Mouse (Mus musculus) lung, embryonic 14.5 days (tissue): ENCODE results near the gene Taf1a. TPM values are rescaled to one million over a fixed set of nuclear protein-coding genes. Genes with fewer than 3 reads are reported as not detected.
"Not testable (repeated sequence)": the region's sequence is repeated elsewhere in the genome, so short reads cannot be mapped to it uniquely, and the experiment has no call there.

Experiments used
- ATAC-seq: fragments of 200-750 bp; cut with Nextera tagmentation; 2 replicates; pipeline ENCODE4 v1.8.0; 2017; ENCODE audit warnings: mild to moderate bottlenecking, moderate TSS enrichment, moderate library complexity; ENCODE audit not compliant: insufficient read depth
- DNase-seq: peaks from one replicate; pipeline ENCODE4 v3.0.0-alpha.2; 2015
- H3K27ac ChIP-seq: fragments of 300-500 bp; sonication (generic); 2 replicates; pipeline ENCODE4 v1.5.1; 2014; ENCODE audit warnings: low read depth, mild to moderate bottlenecking, moderate library complexity
- H3K27me3 ChIP-seq: fragments of 300-500 bp; sonication (generic); 2 replicates; pipeline ENCODE4 v1.6.1; 2014; ENCODE audit warnings: low read length, control low read depth; ENCODE audit not compliant: insufficient read depth
- H3K36me3 ChIP-seq: fragments of 300-500 bp; sonication (generic); 2 replicates; pipeline ENCODE4 v1.6.1; 2014; ENCODE audit warnings: control low read depth; ENCODE audit not compliant: insufficient read depth
- H3K4me1 ChIP-seq: fragments of 300-500 bp; sonication (generic); 2 replicates; pipeline ENCODE4 v1.6.1; 2014; ENCODE audit warnings: antibody characterized with exemption, control low read depth; ENCODE audit not compliant: insufficient read depth
- H3K4me2 ChIP-seq: fragments of 300-500 bp; sonication (generic); 2 replicates; pipeline ENCODE4 v1.6.1; 2014; ENCODE audit warnings: mild to moderate bottlenecking
- H3K4me3 ChIP-seq: fragments of 300-500 bp; sonication (generic); 2 replicates; pipeline ENCODE4 v1.5.1; 2014; ENCODE audit warnings: low read depth, low read length
- H3K9ac ChIP-seq: fragments of 300-500 bp; sonication (generic); 2 replicates; pipeline ENCODE4 v1.6.1; 2014
- H3K9me3 ChIP-seq: fragments of 300-500 bp; sonication (generic); 2 replicates; pipeline ENCODE4 v1.6.1; 2016; ENCODE audit warnings: low read depth, low read length, control low read depth
- CTCF ChIP-seq: IDR thresholded peaks from 2 replicates; pipeline ENCODE4 v1.5.1; 2016; ENCODE audit warnings: antibody characterized with exemption, low read depth
- WGBS: fragments of 180-500 bp; shearing (Covaris S2); extraction: QIAGEN DNeasy Blood & Tissue Kit; methylation state at CpG from one replicate; pipeline ENCODE4 v1.1.7; 2014; 5-methylcytosine and 5-hydroxymethylcytosine counted together
- polyA plus RNA-seq: library from polyadenylated mRNA; unstranded; fragments of >200 nt; fragmentation: Nextera tagmentation; extraction: Ambion mirVana; gene quantifications from 2 replicates; pipeline ENCODE4 v1.2.1, GENCODE M21; 2014

The Taf1a gene
- polyA plus RNA-seq, 1 experiment from 2014 or later: 21.6 TPM

DNA sequence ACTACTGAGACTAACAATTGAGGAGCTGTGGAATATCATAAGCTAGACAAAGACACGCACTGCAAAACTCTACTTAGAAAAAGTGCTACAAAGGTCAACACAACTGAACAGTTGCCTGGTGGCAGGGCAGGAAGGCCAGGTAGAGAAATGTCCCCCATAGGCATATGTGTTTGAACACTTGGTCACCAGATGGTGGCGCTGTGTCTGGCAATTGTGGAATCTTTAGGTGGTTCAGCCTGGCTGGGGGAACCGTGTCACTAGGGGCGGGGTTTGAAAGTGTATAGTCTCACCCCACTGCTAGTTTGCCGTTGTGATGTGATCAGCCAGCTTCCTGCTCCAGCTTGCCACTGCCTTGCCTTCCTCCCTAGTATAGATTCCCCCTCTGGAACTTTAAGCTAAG lies 14.1 kb upstream of the Taf1a start:
- no peak overlapping the region for H3K27ac ChIP-seq
- WGBS: 75% methylated on average over 5 of the region's 5 CpGs
- no peak overlapping the region for H3K4me2 ChIP-seq
- no peaks in the 10 kb centered on the region for H3K4me1 ChIP-seq
- H3K27me3 ChIP-seq: no peaks in the 10 kb centered on the region
- no peaks in the 10 kb centered on the region for H3K36me3 ChIP-seq
- no peak overlapping the region for H3K4me3 ChIP-seq
- H3K9ac ChIP-seq: no peak overlapping the region
- DNase-seq (no peak), ATAC-seq (no peak)
- H3K9me3 ChIP-seq: no peaks in the 10 kb centered on the region
- 0 out of 2 replicates have a peak, but pooled peaks have one; percentile 7 for TF ChIP-seq CTCF

DNA sequence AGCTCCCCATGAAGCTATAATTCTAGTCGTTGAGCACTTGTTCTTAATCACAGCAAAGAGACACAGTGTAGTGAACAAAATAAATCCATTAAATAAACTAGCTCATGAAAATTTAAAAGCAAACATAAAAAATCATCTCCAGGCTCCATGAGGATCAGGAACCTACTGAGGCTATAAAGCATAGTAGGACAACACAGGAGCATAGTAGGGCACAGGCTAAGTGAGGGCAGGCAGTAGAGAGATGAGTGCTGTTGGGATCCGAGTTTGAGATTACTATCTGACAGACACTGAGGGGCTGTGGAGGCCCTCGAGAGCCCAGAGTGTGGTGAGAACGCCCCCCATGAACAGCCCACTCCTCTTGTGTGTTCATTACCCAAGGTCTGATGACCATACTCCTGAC lies 11.7 kb upstream of the Taf1a start:
- TF ChIP-seq CTCF: no peak
- H3K27me3 ChIP-seq: no peaks in the 10 kb centered on the region
- no peaks in the 10 kb centered on the region for H3K36me3 ChIP-seq
- H3K4me2 ChIP-seq: no peak overlapping the region
- no peak overlapping the region for H3K27ac ChIP-seq
- no peak overlapping the region for H3K4me3 ChIP-seq
- no peaks in the 10 kb centered on the region for H3K9me3 ChIP-seq
- ATAC-seq: no peak
- no peak for DNase-seq
- WGBS: 71% methylated on average over 4 of the region's 4 CpGs
- no peak overlapping the region for H3K9ac ChIP-seq
- H3K4me1 ChIP-seq: no peaks in the 10 kb centered on the region

DNA sequence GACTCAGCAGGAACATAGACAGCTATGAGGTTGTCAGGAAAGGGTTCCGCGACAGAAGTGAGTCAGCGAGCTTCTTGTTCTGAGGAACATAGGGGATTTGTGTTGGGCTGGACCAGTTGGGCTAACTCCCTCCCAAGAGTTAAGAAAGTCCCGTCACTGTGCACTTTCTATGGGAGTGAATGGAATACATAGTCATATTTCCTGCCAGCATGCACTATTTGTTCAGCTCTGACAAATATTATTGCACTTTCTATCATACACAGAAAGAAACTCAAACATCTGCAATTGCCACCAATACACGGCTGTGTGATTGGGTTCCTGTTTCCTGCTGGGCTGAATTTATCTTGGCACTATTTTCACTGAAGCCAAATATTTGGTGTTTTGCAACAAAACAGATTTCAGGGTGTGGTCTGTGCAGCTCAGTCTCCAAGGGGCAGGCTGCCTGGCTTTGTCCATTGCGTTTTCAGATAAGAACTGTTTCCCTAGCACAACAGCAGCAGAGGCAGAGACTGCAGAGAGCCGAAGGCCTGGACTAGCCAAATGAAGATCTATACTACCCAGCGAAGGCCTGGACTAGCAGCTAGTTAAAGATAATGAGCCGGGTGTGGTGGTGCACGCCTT lies 10.3 kb upstream of the Taf1a start:
- peak; percentile 6 for DNase-seq
- Histone ChIP-seq H3K27me3 (no peaks in the 10 kb centered on the region), H3K4me1 (no peaks in the 10 kb centered on the region), H3K4me2 (no peak overlapping the region), H3K9me3 (no peaks in the 10 kb centered on the region), H3K9ac (no peak overlapping the region), H3K27ac (no peak overlapping the region), H3K4me3 (no peak overlapping the region), H3K36me3 (no peaks in the 10 kb centered on the region)
- WGBS: 76% methylated on average over 10 of the region's 10 CpGs
- TF ChIP-seq CTCF: no peak
- no peak for ATAC-seq

DNA sequence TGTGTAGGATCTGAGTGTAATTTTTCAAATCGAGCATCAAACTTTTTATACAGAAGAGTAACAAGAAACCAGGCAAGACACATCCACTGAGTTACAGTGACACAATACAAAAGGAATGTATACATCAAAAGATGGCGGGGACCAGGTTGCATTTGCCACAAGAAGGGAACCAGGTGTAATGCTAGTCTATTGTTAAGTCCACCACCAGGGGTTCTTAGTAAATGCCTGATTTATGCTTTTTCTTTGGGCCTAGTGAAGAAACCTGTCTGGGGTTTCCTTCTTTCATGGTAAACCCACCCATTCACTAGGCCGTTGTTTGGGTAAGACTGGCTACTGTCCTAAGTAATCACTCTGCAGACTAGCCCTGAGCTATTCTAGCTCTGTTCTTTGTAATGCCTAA lies 9.4 kb upstream of the Taf1a start:
- not testable (repeated sequence) for H3K36me3 ChIP-seq, H3K4me3 ChIP-seq, H3K4me1 ChIP-seq, ATAC-seq, H3K4me2 ChIP-seq, H3K27me3 ChIP-seq, H3K9me3 ChIP-seq, DNase-seq, H3K9ac ChIP-seq, H3K27ac ChIP-seq
- WGBS: 84% methylated on average over 3 of the region's 3 CpGs

DNA sequence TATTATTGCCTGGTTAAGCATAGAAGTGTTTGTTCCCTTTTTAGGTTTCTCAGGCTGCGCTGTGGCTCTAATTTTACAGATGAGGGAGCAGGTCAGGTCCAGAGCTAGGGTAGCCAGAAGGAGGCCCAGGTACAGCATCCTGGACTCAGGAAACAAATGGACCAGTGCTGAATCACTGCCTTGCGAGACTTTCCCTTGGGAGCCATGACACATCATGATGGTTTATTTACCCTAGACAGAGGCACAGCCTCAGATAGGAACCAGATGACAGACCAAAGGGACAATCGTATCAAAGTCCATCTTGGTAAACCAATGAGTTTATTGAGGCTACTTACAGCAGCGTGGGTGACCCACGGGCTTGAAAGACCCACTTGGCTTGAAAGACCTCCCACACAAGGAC lies 7.0 kb upstream of the Taf1a start:
- 0 out of 2 replicates have a peak, but pooled peaks cover 3% of the 10 kb centered on the region for H3K27me3 ChIP-seq
- H3K27ac ChIP-seq: no peak overlapping the region
- H3K4me1 ChIP-seq: no peaks in the 10 kb centered on the region
- H3K4me3 ChIP-seq: no peak overlapping the region
- WGBS: 66% methylated on average over 5 of the region's 5 CpGs
- H3K9me3 ChIP-seq: no peaks in the 10 kb centered on the region
- TF ChIP-seq CTCF: no peak
- ATAC-seq (no peak), DNase-seq (no peak)
- H3K9ac ChIP-seq: no peak overlapping the region
- no peak overlapping the region for H3K4me2 ChIP-seq
- H3K36me3 ChIP-seq: no peaks in the 10 kb centered on the region

DNA sequence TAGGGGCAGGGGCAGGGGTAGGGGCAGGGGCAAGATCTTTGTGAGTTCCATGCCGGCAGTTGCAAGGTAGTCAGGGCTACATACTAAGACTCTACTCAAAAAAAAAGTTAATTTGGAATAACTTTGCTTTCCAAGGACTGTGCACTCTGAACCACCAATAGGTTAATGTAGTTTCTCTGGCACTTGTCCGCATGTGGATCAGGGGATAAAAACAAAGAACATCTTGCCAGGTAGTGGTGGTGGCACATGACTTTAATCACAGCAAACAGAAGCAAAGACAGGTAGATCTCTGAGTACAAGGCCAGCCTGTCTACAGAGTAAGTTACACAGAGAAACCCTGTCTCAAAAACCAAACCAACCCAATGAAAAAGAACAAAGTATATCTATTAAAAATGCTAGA lies 6.2 kb upstream of the Taf1a start:
- Histone ChIP-seq H3K9ac (no peak overlapping the region), H3K4me1 (no peaks in the 10 kb centered on the region), H3K36me3 (no peaks in the 10 kb centered on the region), H3K9me3 (no peaks in the 10 kb centered on the region), H3K4me2 (no peak overlapping the region), H3K4me3 (no peak overlapping the region), H3K27me3 (0 out of 2 replicates have a peak, but pooled peaks cover 3% of the 10 kb centered on the region), H3K27ac (no peak overlapping the region)
- ATAC-seq (no peak), DNase-seq (no peak)
- 78% methylated on average over 2 of the region's 2 CpGs for WGBS
- no peak for TF ChIP-seq CTCF

DNA sequence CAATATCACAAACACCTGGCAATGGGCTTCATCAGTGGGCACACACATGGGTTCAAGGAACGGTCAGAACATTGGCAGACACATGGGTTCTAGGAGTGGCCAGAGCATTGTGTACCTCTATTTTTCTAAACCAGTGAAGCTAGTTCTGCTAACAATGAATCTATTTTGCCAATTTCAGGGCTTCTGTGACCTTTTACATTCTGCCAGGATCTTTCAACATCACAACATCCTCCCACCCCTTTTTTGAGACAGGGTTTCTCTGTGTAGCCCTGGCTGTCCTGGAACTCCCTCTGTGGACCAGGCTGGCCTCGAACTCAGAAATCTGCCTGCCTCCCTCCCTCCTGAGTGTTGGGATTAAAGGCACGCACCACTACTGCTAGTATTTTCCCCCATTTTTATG lies 1.4 kb upstream of the Taf1a start:
- H3K4me2 ChIP-seq, H3K27me3 ChIP-seq, H3K9ac ChIP-seq, DNase-seq, H3K36me3 ChIP-seq, H3K4me1 ChIP-seq, H3K9me3 ChIP-seq, H3K4me3 ChIP-seq, H3K27ac ChIP-seq, ATAC-seq: not testable (repeated sequence)
- WGBS: 98% methylated on average over 3 of the region's 3 CpGs

DNA sequence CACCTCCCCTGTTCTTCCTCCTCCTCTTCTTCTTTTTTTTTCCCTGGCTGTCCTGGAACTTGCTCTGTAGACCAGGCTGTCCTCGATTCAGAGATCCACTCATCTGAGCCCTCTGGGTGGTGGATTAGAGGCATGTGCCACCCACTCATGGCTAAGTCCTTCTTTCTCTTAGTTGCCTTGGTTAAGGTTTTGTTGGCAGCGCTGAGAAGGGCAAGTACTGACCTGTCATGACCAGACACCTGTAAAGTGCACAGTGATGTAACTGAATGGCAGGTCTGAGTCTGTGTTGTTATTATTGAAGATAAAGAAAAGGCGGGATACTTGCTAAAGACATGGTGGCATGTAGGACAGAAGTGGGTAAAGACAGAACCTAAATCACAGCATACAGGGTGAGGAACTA lies 14.6 kb downstream of the Taf1a start:
- Histone ChIP-seq H3K27ac (no peak overlapping the region), H3K36me3 (peaks cover 70% of the 10 kb centered on the region), H3K27me3 (no peaks in the 10 kb centered on the region), H3K4me1 (no peaks in the 10 kb centered on the region), H3K9me3 (no peaks in the 10 kb centered on the region), H3K4me3 (no peak overlapping the region), H3K9ac (no peak overlapping the region), H3K4me2 (no peak overlapping the region)
- no peak for TF ChIP-seq CTCF
- ATAC-seq: no peak
- DNase-seq: no peak
- WGBS: 86% methylated on average over 3 of the region's 3 CpGs
